Mouse (Mus musculus) hematopoietic stem cell, adult 5-6 weeks (primary cell): ENCODE measurements around the gene Ak2. TPM values are rescaled to one million over a fixed set of nuclear protein-coding genes. Genes with fewer than 3 reads are reported as not detected.

ENCODE experiments used
- ATAC-seq, 2 experiments: fragments of 125-278 bp in 1 of 2; replicated peaks in 1 of 2; 2 replicates each; pipeline ENCODE4 v1.8.0; 2016 to 2017; ENCODE audit warnings: inconsistent platforms in 2 of 2, mild to moderate bottlenecking in 2 of 2, moderate number of reproducible peaks in 2 of 2, low read depth in 1 of 2, moderate TSS enrichment in 1 of 2; ENCODE audit not compliant: low FRiP score in 2 of 2, poor library complexity in 2 of 2, severe bottlenecking in 2 of 2, insufficient read depth in 1 of 2, low TSS enrichment in 1 of 2
- total RNA-seq: library from RNA; stranded (forward); fragments of 172-1452, 232-1000 nt; gene quantifications from 2 replicates; pipeline ENCODE4 v1.2.3, GENCODE M21; 2017

The Ak2 gene
- total RNA-seq, 1 experiment from 2014 or later = 129 TPM

- ATAC-seq = no peak
Observed at GRCm38 (mm10) chr4:128995238-128995637, 3.5 kb downstream of the Ak2 start.

GRCm38 (mm10) chr4:128997258-128997657 lies 5.5 kb downstream of the Ak2 start:
- no peak for ATAC-seq

GRCm38 (mm10) chr4:128998401-128998800 lies 6.6 kb downstream of the Ak2 start:
- no peak for ATAC-seq

- no peak for ATAC-seq
Observed at GRCm38 (mm10) chr4:129000786-129001185, 9.0 kb downstream of the Ak2 start.

- ATAC-seq = no peak
Observed at GRCm38 (mm10) chr4:129003720-129004119, 12.0 kb downstream of the Ak2 start.

- no peak for ATAC-seq
Observed at GRCm38 (mm10) chr4:129008006-129008519, 16.3 kb downstream of the Ak2 start.

- ATAC-seq = peak; percentile 63 to 69; a peak in 3 of 4 replicates
Observed at GRCm38 (mm10) chr4:129008672-129009071, 16.9 kb downstream of the Ak2 start.

- ATAC-seq = no peak
Observed at GRCm38 (mm10) chr4:129009521-129009920, 17.8 kb downstream of the Ak2 start.

- ATAC-seq = peak; percentile 27 to 30; a peak in 1 of 4 replicates
Observed at GRCm38 (mm10) chr4:129011604-129012121, 19.9 kb downstream of the Ak2 start.

GRCm38 (mm10) chr4:129013151-129013864 lies 21.6 kb downstream of the Ak2 start:
- ATAC-seq = 0 out of 4 replicates have a peak, but pooled peaks of 1 of the 2 experiments have one; percentile 12

GRCm38 (mm10) chr4:129016329-129016728 lies 24.6 kb downstream of the Ak2 start:
- no peak for ATAC-seq

- ATAC-seq = no peak
Observed at GRCm38 (mm10) chr4:129017150-129017549, 25.4 kb downstream of the Ak2 start.

GRCm38 (mm10) chr4:129018788-129019435 lies 27.2 kb downstream of the Ak2 start:
- no peak for ATAC-seq

- no peak; a peak in 1 of 4 replicates for ATAC-seq
Observed at GRCm38 (mm10) chr4:129019788-129020187, 28.0 kb downstream of the Ak2 start.

GRCm38 (mm10) chr4:129020454-129020853 lies 28.7 kb downstream of the Ak2 start:
- peak; percentile 54 to 56; a peak in 3 of 4 replicates for ATAC-seq

GRCm38 (mm10) chr4:129021426-129021825 lies 29.7 kb downstream of the Ak2 start:
- no peak for ATAC-seq

- ATAC-seq = no peak
Observed at GRCm38 (mm10) chr4:129021886-129022285, 30.1 kb downstream of the Ak2 start.

GRCm38 (mm10) chr4:129023884-129024283 lies 32.1 kb downstream of the Ak2 start:
- ATAC-seq = peak in 1 of 2 experiments; percentile 29; a peak in 2 of 4 replicates
